Mouse (Mus musculus) stomach, embryonic 15.5 days (tissue): ENCODE measurements around the gene Usp5. TPM values are rescaled to one million over a fixed set of nuclear protein-coding genes. Genes with fewer than 3 reads are reported as not detected.
"Not testable (repeated sequence)": the region's sequence is repeated elsewhere in the genome, so short reads cannot be mapped to it uniquely, and the experiment has no call there.

Experiments
- ATAC-seq: fragments of 200-750 bp; cut with Nextera tagmentation; 2 replicates; pipeline ENCODE4 v1.8.0; 2017; ENCODE audit warnings: low read depth, moderate number of reproducible peaks, moderate TSS enrichment; ENCODE audit not compliant: insufficient read depth, low FRiP score
- H3K27ac ChIP-seq: fragments of 300-500 bp; sonication (generic); 2 replicates; pipeline ENCODE4 v1.5.1; 2015; ENCODE audit warnings: mild to moderate bottlenecking, inconsistent platforms
- H3K27me3 ChIP-seq: fragments of 300-500 bp; sonication (generic); replicated peaks from 2 replicates; pipeline ENCODE4 v1.6.1; 2015; ENCODE audit warnings: inconsistent platforms
- H3K36me3 ChIP-seq: fragments of 300-500 bp; sonication (generic); 2 replicates; pipeline ENCODE4 v1.6.1; 2015; ENCODE audit warnings: inconsistent platforms
- H3K4me1 ChIP-seq: fragments of 300-500 bp; sonication (generic); 2 replicates; pipeline ENCODE4 v1.6.1; 2015; ENCODE audit warnings: inconsistent platforms
- H3K4me2 ChIP-seq: fragments of 300-500 bp; sonication (generic); 2 replicates; pipeline ENCODE4 v1.6.1; 2015; ENCODE audit warnings: mild to moderate bottlenecking, inconsistent platforms
- H3K4me3 ChIP-seq: fragments of 300-500 bp; sonication (generic); replicated peaks from 2 replicates; pipeline ENCODE4 v1.5.1; 2015; ENCODE audit warnings: inconsistent platforms
- H3K9ac ChIP-seq: fragments of 300-500 bp; sonication (generic); 2 replicates; pipeline ENCODE4 v1.6.1; 2015; ENCODE audit warnings: inconsistent platforms
- H3K9me3 ChIP-seq: fragments of 300-500 bp; sonication (generic); 2 replicates; pipeline ENCODE4 v1.6.1; 2016; ENCODE audit warnings: inconsistent platforms
- WGBS: fragments of 180-500 bp; shearing (Covaris S2); methylation state at CpG from one replicate; pipeline ENCODE4 v1.1.7; 2015; 5-methylcytosine and 5-hydroxymethylcytosine counted together
- polyA plus RNA-seq: library from polyadenylated mRNA; unstranded; fragments of >200 nt; fragmentation: Nextera tagmentation; extraction: Ambion mirVana; gene quantifications from 2 replicates; pipeline ENCODE4 v1.2.1, GENCODE M21; 2015

The Usp5 gene
- polyA plus RNA-seq, 1 experiment from 2014 or later: 116 TPM

DNA sequence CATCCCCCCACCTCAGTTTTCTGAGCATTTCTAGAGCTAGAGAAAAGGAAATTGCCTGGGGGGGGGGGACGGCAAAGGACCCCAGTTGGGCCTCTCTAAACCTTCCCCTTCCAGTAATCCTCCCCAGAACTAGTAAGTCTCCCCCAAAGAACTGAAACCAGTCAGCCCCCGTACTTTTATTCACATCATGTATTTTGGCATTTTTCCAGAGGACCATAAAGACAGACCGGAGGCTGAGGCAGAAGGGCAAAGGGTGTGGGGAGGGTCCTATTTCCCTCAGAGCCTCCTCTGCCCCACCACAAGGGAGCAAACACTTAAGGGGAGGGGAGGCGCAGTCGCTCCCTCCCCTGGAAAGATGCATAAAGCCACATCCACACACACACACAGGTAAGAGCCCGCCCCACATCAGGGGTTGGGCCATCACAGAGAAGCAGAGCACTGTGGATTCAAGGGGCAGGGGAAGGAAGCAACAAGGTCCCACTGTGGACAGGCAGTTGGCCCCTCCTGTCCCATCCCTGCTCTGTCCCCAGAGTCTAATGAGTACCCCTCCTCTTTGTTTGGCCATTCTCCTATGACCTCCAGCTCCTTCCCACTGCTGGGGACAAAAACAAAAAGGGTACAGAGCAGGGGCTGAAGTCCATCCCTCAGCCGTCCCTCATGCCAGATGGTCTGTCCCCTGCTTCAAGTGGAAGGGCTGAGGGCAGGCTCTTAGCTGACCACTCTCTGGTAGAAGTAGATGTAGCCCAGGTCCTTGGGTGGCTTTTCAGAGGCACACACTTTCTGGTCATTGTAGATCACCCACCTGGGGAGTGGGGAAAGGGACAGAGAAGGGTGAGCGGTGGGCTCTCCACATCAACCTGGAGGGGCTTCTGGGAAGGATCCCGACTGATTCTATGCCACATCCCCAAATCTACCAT lies 14.2 kb downstream of the Usp5 start:
- Histone ChIP-seq H3K4me1 (peaks cover 30% of the 10 kb centered on the region), H3K4me3 (no peak overlapping the region), H3K9me3 (no peaks in the 10 kb centered on the region), H3K27me3 (no peaks in the 10 kb centered on the region), H3K27ac (no peak overlapping the region), H3K4me2 (0 out of 2 replicates have a peak overlapping the region, but pooled peaks have one; percentile 79), H3K36me3 (peaks cover 49% of the 10 kb centered on the region), H3K9ac (no peak overlapping the region)
- ATAC-seq: no peak
- WGBS: 67% methylated on average over 9 of the region's 9 CpGs

DNA sequence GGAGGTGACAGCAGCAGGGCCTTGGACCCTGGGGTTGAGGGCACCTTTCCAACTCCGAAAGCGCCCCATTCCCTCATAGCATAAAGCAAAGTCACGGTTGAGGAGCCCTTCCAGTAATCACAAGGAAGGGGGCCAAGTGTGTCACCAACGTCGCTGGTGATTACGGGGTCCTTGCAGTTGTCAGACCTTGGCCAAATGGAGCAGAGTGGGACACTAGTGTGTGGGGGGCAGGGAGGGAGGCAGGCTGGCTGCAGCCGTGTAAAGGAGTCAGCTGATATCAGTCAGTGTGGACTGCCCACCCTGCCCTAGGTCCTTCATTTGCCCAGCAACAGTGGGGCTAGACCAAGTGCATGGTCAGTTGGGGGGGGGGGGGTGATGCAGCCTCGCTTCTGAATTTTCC lies 14.8 kb downstream of the Usp5 start:
- Histone ChIP-seq H3K27ac (peak overlapping the region; percentile 92; the same call in 1 of the 2 replicates), H3K4me1 (peaks cover 36% of the 10 kb centered on the region), H3K36me3 (peaks cover 43% of the 10 kb centered on the region), H3K9ac (peak overlapping the region; percentile 34; the same call in 1 of the 2 replicates), H3K4me3 (peak overlapping the region; percentile 68), H3K9me3 (no peaks in the 10 kb centered on the region), H3K4me2 (peak overlapping the region; percentile 79), H3K27me3 (no peaks in the 10 kb centered on the region)
- peak; percentile 15; the same call in 1 of the 2 replicates for ATAC-seq
- WGBS: 37% methylated on average over 8 of the region's 8 CpGs

DNA sequence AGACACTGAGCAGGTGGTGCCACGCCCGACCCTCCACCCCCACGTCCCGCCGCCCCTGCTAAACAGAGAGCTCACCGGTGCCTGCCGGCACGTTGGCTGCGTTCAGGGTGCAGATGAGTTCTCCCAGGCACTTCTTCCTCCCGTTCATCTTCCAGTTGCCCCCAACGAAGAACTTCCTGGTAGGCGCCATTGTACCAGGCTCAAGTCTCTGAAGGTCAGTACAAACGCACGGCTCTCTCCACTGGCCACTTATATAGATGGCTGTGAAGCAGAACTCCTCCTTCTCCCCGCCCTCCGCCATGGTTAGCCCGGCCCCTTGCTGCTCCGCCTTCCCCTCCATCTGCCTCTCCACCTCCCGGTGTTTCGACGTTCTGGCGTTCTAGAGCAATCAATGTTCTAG lies 15.4 kb downstream of the Usp5 start, which contains the start of gene Tpi1:
Gene Tpi1 (minus strand): TSS at position 364 of the 400 bp plus-strand sequence.
- peak within 1 kb of the TSS; percentile 80 for H3K9ac ChIP-seq
- under 1% methylated on average over 22 of the region's 22 CpGs for WGBS
- H3K4me3 ChIP-seq: peak within 1 kb of the TSS; percentile 68
- peak within 1 kb of the TSS; percentile 79 for H3K4me2 ChIP-seq
- no peaks in the 10 kb centered on the region for H3K9me3 ChIP-seq
- peak; percentile 89 for ATAC-seq
- H3K4me1 ChIP-seq: peaks cover 39% of the 10 kb centered on the region
- H3K36me3 ChIP-seq: peaks cover 39% of the 10 kb centered on the region
- peak within 1 kb of the TSS; percentile 92 for H3K27ac ChIP-seq
- H3K27me3 ChIP-seq: no peaks in the 10 kb centered on the region

DNA sequence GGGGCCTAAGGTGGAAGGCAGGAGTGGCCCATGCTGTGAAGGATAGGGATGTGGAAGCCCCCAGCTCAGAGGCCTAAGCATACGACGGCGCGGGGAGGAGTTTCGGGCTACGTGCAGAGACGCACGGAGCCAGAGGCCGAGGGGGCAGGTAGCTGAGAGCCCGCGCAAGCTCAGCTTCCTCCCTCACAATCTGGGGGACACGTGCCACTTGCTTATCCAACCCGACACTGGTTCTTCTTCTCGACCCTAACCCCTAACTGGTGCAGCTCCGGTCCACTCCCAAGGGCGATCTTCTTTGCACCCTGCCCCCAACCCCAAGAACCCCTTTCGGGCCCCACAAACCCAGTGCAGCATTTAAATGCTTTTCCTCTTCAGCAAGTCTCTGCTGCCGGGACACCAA lies 15.8 kb downstream of the Usp5 start:
- H3K27ac ChIP-seq: peak overlapping the region; percentile 92
- H3K4me2 ChIP-seq: peak overlapping the region; percentile 79
- H3K9ac ChIP-seq: peak overlapping the region; percentile 80
- peaks cover 37% of the 10 kb centered on the region for H3K36me3 ChIP-seq
- 0% methylated on average over 18 of the region's 18 CpGs for WGBS
- no peaks in the 10 kb centered on the region for H3K27me3 ChIP-seq
- no peaks in the 10 kb centered on the region for H3K9me3 ChIP-seq
- H3K4me1 ChIP-seq: peaks cover 39% of the 10 kb centered on the region
- peak; percentile 59 for ATAC-seq
- peak overlapping the region; percentile 68 for H3K4me3 ChIP-seq

DNA sequence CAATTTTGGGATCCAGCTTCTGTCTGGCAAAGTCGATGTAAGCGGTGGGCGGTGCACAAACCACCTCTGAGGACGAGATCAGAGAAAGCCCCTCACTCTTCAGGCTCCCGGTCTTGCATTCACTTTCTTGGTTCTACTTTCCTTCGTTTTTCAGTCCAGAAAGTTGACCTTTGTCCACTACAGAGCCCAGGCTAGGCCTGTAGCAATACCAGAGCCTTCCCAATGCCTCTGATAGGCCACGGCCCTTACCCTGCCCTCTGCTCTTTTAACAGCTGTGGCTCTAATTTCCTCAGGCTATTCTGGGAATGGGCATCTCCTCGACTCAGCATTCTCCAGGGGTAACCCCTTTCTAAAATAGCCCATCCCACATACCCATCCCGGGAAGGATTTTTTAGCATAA lies 16.4 kb downstream of the Usp5 start:
- Histone ChIP-seq H3K4me1 (peaks cover 43% of the 10 kb centered on the region), H3K36me3 (peaks cover 30% of the 10 kb centered on the region)
- ATAC-seq: no peak

DNA sequence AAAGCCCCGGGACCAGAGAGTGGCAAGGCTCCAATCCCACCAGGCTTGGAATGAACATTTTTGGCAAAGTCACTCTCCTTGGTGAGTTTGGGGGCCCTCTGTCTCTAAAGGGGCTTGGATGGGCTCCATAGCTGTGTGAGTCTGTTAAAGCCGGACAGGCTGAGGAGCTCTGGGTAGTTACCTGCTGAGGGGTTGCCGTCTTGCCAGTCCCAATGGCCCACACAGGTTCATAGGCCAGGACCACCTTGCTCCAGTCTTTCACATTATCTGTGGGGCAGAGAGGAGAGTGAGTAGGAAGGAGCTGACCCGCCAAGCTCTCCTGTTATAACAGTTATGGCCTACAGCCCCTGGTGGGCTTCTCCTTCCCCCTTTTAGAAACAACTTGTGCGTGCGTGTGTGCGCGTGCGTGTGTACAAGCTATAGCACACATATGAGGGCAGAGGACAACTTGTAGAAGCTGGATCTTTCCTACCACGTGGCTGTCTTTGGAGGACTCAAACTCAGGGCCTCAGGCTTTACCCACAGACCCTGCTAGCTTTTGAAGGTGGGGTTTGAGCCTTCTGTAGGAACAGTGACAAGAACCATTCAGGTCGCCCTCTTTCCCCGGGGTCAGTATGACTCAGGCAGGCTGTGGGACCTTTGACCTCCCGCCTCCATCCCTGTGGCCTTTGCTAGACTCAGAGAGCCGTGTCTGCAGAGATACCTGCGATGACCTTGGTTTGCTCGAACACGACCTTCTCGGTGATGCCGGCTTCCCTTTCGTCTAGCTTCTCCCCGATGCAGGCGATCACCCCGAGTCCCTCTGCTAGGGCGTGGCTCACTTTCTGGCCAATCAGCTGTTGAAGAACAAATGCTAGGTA lies 17.4 kb downstream of the Usp5 start:
- H3K36me3 ChIP-seq: peaks cover 21% of the 10 kb centered on the region

More for the DNA sequence above, 16.4 kb downstream of the Usp5 start:
- peak overlapping the region; percentile 92 for H3K27ac ChIP-seq
- no peaks in the 10 kb centered on the region for H3K27me3 ChIP-seq
- H3K4me2 ChIP-seq: peak overlapping the region; percentile 79
- no peaks in the 10 kb centered on the region for H3K9me3 ChIP-seq
- H3K4me3 ChIP-seq: peak overlapping the region; percentile 68
- peak overlapping the region; percentile 80 for H3K9ac ChIP-seq
- 19% methylated on average over 9 of the region's 9 CpGs for WGBS

DNA sequence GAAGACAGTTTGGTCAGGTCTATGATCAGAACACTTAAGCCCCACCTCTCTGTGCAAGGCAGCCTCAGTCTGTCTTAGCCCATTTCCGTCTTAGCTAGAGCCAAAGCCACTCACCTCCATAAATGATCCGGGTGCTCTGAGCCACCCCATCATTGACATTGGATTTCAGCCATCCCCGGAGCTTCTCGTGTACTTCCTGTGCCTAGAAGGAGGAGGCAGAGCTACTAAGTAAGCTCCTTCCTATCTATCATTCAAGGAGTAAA lies 17.9 kb downstream of the Usp5 start:
- Histone ChIP-seq H3K9ac (no peak overlapping the region), H3K27ac (peak overlapping the region; percentile 14; the same call in 1 of the 2 replicates), H3K4me3 (no peak overlapping the region), H3K9me3 (no peaks in the 10 kb centered on the region), H3K4me2 (0 out of 2 replicates have a peak overlapping the region, but pooled peaks have one; percentile 79), H3K4me1 (peaks cover 48% of the 10 kb centered on the region), H3K27me3 (no peaks in the 10 kb centered on the region), H3K36me3 (peaks cover 16% of the 10 kb centered on the region)
- 73% methylated on average over 4 of the region's 4 CpGs for WGBS
- no peak for ATAC-seq

More for the DNA sequence above, 17.4 kb downstream of the Usp5 start:
- Histone ChIP-seq H3K9me3 (no peaks in the 10 kb centered on the region), H3K27me3 (no peaks in the 10 kb centered on the region), H3K9ac (peak overlapping the region; percentile 80; the same call in 1 of the 2 replicates), H3K27ac (peak overlapping the region; percentile 14; the same call in 1 of the 2 replicates), H3K4me1 (peaks cover 44% of the 10 kb centered on the region), H3K4me3 (peak overlapping the region; percentile 68), H3K4me2 (peak overlapping the region; percentile 79)
- no peak for ATAC-seq
- WGBS: 76% methylated on average over 24 of the region's 24 CpGs

DNA sequence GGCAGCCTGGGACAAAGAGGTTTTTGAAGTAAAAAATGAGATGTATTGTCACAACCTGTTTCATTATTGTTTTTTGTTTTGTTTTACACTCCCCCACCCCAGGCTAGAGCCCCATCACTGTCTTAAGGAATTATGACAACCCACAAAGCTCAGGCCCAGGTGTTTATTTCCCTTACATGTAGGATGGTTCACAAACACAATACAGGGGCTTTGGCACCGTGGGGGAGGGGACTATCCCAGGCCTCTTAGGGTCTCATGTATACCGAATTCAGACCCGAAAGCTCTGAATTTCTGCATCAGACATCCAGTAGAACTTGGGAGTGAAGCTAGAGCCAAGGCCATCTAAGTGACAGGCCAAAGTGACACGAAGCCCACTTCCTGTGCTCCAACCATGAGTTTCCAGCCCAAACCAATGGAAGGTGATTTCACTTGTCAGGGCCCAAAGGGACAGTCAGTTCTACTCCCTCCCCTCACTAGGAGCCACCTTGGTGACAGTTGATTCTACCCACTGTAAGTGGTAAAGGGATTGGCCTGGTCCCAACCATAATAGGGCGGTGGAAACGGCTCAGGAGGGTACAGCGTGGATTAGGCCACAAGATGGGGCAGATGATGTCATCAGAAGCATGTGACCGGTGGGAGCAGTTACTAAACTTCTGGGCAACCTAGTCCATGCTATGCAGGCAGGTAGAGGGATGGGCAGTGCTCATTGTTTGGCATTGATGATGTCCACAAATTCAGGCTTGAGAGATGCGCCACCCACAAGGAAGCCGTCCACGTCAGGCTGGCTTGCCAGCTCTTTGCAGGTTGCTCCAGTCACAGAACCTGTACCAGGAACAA lies 18.5 kb downstream of the Usp5 start:
- H3K9me3 ChIP-seq, ATAC-seq, H3K9ac ChIP-seq, H3K4me3 ChIP-seq, H3K4me2 ChIP-seq, H3K27me3 ChIP-seq: not testable (repeated sequence)
- 80% methylated on average over 11 of the region's 11 CpGs for WGBS
- peaks cover 53% of the 10 kb centered on the region for H3K4me1 ChIP-seq
- peak overlapping the region; percentile 96; the same call in 1 of the 2 replicates for H3K27ac ChIP-seq
- peaks cover 16% of the 10 kb centered on the region for H3K36me3 ChIP-seq

DNA sequence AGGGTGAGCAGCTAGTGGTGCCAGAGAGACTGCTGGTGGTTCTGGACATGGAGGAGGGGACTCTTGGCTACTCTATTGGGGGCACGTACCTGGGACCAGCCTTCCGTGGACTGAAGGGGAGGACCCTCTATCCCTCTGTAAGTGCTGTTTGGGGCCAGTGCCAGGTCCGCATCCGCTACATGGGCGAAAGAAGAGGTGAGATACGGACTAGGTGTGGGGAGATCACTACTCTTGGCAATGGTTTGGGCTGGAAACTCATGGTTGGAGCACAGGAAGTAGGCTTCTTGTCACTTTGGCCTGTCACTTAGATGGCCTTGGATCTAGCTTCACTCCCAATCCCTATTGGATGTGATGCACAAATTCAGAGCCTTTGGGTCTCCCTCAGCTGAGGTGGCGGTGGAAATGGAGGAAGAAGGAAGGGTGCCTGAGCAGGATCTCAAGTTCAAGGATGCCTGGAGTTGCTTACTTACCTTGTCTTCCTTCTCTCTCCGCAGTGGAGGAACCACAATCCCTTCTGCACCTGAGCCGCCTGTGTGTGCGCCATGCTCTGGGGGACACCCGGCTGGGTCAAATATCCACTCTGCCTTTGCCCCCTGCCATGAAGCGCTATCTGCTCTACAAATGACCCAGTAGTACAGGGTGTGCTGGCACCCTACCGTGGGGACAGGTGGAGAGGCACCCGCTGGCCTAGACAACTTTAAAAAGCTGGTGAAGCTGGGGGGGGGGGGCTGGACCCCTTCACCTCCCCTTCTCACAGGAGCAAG lies 19.3 kb downstream of the Usp5 start:
- Histone ChIP-seq H3K36me3 (peaks cover 16% of the 10 kb centered on the region), H3K4me3 (peak overlapping the region; percentile 68), H3K4me2 (peak overlapping the region; percentile 97), H3K27me3 (no peaks in the 10 kb centered on the region), H3K27ac (peak overlapping the region; percentile 96), H3K9me3 (no peaks in the 10 kb centered on the region), H3K4me1 (peaks cover 51% of the 10 kb centered on the region), H3K9ac (peak overlapping the region; percentile 58)
- WGBS: 38% methylated on average over 14 of the region's 14 CpGs
- ATAC-seq: no peak

DNA sequence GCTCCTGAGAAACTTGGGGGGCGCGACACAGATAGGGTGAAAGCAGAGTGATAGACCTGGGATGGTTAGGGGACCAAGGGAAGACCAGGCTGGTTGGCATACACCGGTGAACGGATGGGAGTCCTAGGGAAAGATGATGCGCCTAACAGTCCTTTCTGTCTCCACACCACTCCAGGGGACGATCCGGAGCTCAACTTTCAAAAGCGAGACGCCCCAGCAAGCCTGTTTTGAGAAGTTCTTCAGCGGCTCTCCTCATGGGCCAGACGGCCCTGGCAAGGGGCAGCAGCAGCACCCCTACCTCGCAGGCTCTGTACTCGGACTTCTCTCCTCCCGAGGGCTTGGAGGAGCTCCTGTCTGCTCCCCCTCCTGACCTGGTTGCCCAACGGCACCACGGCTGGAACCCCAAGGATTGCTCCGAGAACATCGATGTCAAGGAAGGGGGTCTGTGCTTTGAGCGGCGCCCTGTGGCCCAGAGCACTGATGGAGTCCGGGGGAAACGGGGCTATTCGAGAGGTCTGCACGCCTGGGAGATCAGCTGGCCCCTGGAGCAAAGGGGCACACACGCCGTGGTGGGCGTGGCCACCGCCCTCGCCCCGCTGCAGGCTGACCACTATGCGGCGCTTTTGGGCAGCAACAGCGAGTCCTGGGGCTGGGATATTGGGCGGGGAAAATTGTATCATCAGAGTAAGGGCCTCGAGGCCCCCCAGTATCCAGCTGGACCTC lies 20.1 kb downstream of the Usp5 start:
- peaks cover 16% of the 10 kb centered on the region for H3K36me3 ChIP-seq
- peak overlapping the region; percentile 58 for H3K9ac ChIP-seq
- peaks cover 45% of the 10 kb centered on the region for H3K4me1 ChIP-seq
- H3K4me2 ChIP-seq: peak overlapping the region; percentile 97
- peak overlapping the region; percentile 68 for H3K4me3 ChIP-seq
- H3K9me3 ChIP-seq: no peaks in the 10 kb centered on the region
- peak; percentile 17; the same call in 1 of the 2 replicates for ATAC-seq
- WGBS: 0% methylated on average over 35 of the region's 35 CpGs
- H3K27ac ChIP-seq: peak overlapping the region; percentile 96
- no peaks in the 10 kb centered on the region for H3K27me3 ChIP-seq
